Mouse (Mus musculus): ENCODE data around the gene Pomc. TPM values are rescaled to one million over a fixed set of nuclear protein-coding genes. Genes with fewer than 3 reads are reported as not detected.
A peak's percentile ranks its signal among the peaks of the same experiment; 100 is the strongest.
"Not testable (repeated sequence)": the region's sequence is repeated elsewhere in the genome, so short reads cannot be mapped to it uniquely, and the experiment has no call there.

Pomc gene
- polyA plus RNA-seq, 1 experiment from 2014 or later, result 1.1 TPM

- H3K36me3 ChIP-seq (ENCODE audit: insufficient read depth, low read length), result no peaks in the 10 kb centered on the region
- no peak overlapping the region for H3K4me2 ChIP-seq (replicated peaks; ENCODE audit: low read depth, low read length)
- H3K4me3 ChIP-seq (ENCODE audit: low read depth, low read length), result no peak overlapping the region
- TF ChIP-seq EP300 (IDR thresholded peaks at IDR 0.05) (no peak), CTCF (IDR thresholded peaks at IDR 0.05) (peak; percentile 52)
- H3K4me1 ChIP-seq (ENCODE audit: insufficient read depth, low read depth, low read length), result no peaks in the 10 kb centered on the region
- H3K27me3 ChIP-seq (replicated peaks; ENCODE audit: insufficient read depth, low read length), result no peaks in the 10 kb centered on the region
- 54% methylated on average over 3 of the region's 3 CpGs for WGBS
- no peaks in the 10 kb centered on the region for H3K9me3 ChIP-seq (ENCODE audit: low read length)
- ATAC-seq, result no peak
- no peak overlapping the region for H3K9ac ChIP-seq (replicated peaks; ENCODE audit: low read depth)
- H3K27ac ChIP-seq (ENCODE audit: low read length), result no peak overlapping the region
- DNase-seq (ENCODE audit: low spot score), result no peak
Observed at GRCm38 (mm10) chr12:3928841-3929240, 25.9 kb upstream of the Pomc start.

DNA sequence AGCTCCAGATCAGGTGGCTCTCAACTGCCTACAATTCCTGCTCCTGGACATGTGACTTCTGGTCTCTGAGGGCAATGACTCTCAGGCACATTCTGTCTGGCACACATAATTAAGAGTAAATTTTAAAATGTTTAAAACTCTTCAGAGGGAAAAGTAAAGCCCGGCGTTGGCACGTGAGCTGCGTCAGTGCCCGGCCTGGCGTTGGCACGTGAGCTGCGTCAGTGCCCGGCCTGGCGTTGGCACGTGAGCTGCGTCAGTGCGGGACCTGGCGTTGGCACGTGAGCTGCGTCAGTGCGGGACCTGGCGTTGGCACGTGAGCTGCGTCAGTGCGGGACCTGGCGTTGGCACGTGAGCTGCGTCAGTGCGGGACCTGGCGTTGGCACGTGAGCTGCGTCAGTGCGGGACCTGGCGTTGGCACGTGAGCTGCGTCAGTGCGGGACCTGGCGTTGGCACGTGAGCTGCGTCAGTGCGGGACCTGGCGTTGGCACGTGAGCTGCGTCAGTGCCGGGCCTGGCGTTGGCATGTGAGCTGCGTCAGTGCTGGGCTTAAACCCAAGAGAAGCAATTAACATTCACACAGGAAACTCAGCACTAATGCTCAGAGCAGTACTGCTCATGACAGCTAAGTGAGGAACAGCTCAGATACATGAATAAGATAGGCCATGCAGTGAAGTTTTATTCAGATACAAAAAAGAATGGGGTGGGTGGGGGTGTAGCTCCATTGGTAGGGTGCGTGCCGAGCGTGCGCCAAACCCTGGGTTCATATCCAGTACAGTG lies 24.5 kb upstream of the Pomc start:
- H3K36me3 ChIP-seq (ENCODE audit: insufficient read depth, low read length); ATAC-seq; H3K4me3 ChIP-seq (ENCODE audit: low read depth, low read length); H3K4me1 ChIP-seq (ENCODE audit: insufficient read depth, low read depth, low read length); H3K9me3 ChIP-seq (ENCODE audit: low read length); DNase-seq (ENCODE audit: low spot score); H3K27me3 ChIP-seq (replicated peaks; ENCODE audit: insufficient read depth, low read length); H3K9ac ChIP-seq (replicated peaks; ENCODE audit: low read depth); H3K27ac ChIP-seq (ENCODE audit: low read length); H3K4me2 ChIP-seq (replicated peaks; ENCODE audit: low read depth, low read length): not testable (repeated sequence)
- whole genome bisulfite sequencing, result 84% methylated on average over 33 of the region's 47 CpGs

DNA sequence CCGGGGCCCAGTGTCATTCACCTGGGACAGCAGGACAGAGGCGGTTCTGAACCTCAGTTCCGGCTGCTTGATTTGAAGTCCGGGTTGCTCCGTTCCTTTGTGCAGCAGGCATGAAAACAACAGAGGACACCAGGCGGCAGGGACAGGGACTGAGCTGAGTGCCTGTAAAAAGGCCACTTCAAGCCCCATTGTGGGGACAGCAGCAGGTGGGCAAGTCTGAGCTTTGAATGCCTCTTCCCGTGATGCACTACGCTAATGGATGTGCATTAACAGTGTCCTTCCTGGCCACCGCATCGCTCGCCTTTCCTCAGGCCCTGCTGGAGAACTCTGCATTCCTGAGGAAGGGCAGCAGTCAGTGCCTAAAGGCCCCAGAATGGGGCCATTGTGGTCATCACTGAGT lies 12.7 kb upstream of the Pomc start:
- Histone ChIP-seq H3K4me2 (replicated peaks; ENCODE audit: low read depth, low read length) (no peak overlapping the region), H3K36me3 (ENCODE audit: insufficient read depth, low read length) (no peaks in the 10 kb centered on the region), H3K9ac (replicated peaks; ENCODE audit: low read depth) (no peak overlapping the region), H3K4me3 (ENCODE audit: low read depth, low read length) (no peak overlapping the region), H3K27ac (ENCODE audit: low read length) (no peak overlapping the region), H3K4me1 (ENCODE audit: insufficient read depth, low read depth, low read length) (no peaks in the 10 kb centered on the region), H3K27me3 (replicated peaks; ENCODE audit: insufficient read depth, low read length) (no peaks in the 10 kb centered on the region), H3K9me3 (ENCODE audit: low read length) (no peaks in the 10 kb centered on the region)
- DNase-seq (ENCODE audit: low spot score) (no peak), ATAC-seq (no peak)
- TF ChIP-seq CTCF (IDR thresholded peaks at IDR 0.05) (no peak), EP300 (IDR thresholded peaks at IDR 0.05) (no peak)
- 43% methylated on average over 11 of the region's 11 CpGs for WGBS

DNA sequence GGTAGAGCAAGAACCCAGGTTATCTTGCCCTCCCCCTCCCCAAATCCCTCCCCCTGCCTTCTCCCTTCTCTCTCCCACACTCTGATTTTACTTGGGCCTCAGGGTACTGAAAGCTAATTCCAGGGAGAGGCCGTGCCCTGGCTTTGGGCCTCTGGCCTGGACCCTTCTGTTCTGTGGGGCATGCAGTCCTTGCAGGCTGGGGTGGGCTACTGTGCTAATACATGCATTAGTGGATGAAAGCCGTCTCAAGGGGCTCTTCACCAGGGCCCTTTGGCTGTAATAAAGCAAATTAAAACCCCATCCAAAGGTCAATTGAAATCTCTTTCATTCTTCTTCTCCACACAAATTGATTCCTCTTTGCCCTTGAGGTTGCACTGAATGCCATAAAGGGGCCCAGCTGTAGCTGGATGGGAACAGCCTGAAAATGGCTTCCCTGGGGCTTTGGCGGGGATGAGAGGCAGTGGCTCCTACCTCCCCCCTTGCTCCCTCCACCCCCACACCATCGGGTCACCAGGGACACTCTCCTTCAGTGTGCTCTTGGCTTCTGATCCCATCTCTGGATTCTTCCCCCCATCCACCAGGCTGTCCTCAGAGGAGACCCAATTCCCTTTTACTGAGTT lies 10.2 kb upstream of the Pomc start:
- Histone ChIP-seq H3K4me2 (replicated peaks; ENCODE audit: low read depth, low read length) (no peak overlapping the region), H3K4me3 (ENCODE audit: low read depth, low read length) (no peak overlapping the region), H3K36me3 (ENCODE audit: insufficient read depth, low read length) (no peaks in the 10 kb centered on the region), H3K4me1 (ENCODE audit: insufficient read depth, low read depth, low read length) (no peaks in the 10 kb centered on the region), H3K27me3 (replicated peaks; ENCODE audit: insufficient read depth, low read length) (no peaks in the 10 kb centered on the region), H3K27ac (ENCODE audit: low read length) (no peak overlapping the region), H3K9me3 (ENCODE audit: low read length) (no peaks in the 10 kb centered on the region), H3K9ac (replicated peaks; ENCODE audit: low read depth) (no peak overlapping the region)
- DNase-seq (ENCODE audit: low spot score) (no peak), ATAC-seq (no peak)
- TF ChIP-seq EP300 (IDR thresholded peaks at IDR 0.05) (no peak), CTCF (IDR thresholded peaks at IDR 0.05) (no peak)
- WGBS, result 56% methylated on average over 4 of the region's 4 CpGs

DNA sequence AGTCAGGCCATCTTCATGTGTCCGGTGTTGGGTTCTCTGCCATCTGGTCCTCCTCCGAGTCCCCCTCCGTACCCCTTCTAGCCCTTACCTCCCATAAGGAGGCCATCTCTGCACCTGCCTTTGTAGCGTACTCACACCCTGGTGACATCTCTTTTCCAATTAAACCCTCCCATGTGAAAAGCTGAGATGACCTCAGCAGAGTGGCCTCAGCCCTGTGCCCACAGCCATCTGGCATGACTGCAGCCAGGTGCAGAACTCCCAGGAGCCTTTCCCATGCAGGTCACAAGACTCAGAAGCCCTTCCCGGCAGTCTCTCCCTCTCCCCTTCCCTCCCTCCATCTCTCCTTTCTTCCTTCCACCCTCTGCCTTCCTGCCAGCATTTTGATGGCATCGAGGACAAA lies 7.2 kb upstream of the Pomc start:
- WGBS, result 57% methylated on average over 6 of the region's 6 CpGs
- TF ChIP-seq CTCF (IDR thresholded peaks at IDR 0.05), result no peak
- no peak for TF ChIP-seq EP300 (IDR thresholded peaks at IDR 0.05)
- Histone ChIP-seq H3K9me3 (ENCODE audit: low read length) (no peaks in the 10 kb centered on the region), H3K27ac (ENCODE audit: low read length) (no peak overlapping the region), H3K4me2 (replicated peaks; ENCODE audit: low read depth, low read length) (no peak overlapping the region), H3K4me3 (ENCODE audit: low read depth, low read length) (no peak overlapping the region), H3K36me3 (ENCODE audit: insufficient read depth, low read length) (no peaks in the 10 kb centered on the region), H3K9ac (replicated peaks; ENCODE audit: low read depth) (no peak overlapping the region), H3K4me1 (ENCODE audit: insufficient read depth, low read depth, low read length) (no peaks in the 10 kb centered on the region), H3K27me3 (replicated peaks; ENCODE audit: insufficient read depth, low read length) (no peaks in the 10 kb centered on the region)
- no peak for ATAC-seq
- DNase-seq (ENCODE audit: low spot score), result no peak

DNA sequence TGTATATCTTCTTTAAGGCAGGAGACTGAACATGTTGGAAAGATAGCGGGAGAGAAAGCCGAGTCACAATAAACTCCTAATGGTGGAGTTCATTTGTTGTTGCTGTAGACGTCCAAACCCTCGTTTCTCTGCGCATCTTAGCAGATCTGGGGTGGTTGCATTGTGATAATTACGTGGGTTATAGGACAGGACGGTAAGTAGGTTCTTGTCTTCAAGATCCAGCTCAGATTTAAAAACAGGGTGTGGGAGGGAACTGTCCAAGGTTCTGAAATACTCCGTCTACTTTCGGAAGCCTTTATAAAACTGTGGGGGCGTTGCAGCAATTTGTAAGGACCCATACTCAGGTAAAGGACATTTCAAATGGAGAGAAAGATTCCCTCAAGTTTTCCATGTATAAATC lies 620 bp downstream of the Pomc start:
- Histone ChIP-seq H3K27ac (ENCODE audit: low read length) (no peak overlapping the region), H3K4me1 (ENCODE audit: insufficient read depth, low read depth, low read length) (no peaks in the 10 kb centered on the region), H3K4me3 (ENCODE audit: low read depth, low read length) (no peak overlapping the region), H3K9me3 (ENCODE audit: low read length) (no peaks in the 10 kb centered on the region), H3K4me2 (replicated peaks; ENCODE audit: low read depth, low read length) (no peak overlapping the region), H3K27me3 (replicated peaks; ENCODE audit: insufficient read depth, low read length) (0 out of 2 replicates have a peak, but pooled peaks cover 6% of the 10 kb centered on the region), H3K36me3 (ENCODE audit: insufficient read depth, low read length) (no peaks in the 10 kb centered on the region), H3K9ac (replicated peaks; ENCODE audit: low read depth) (no peak overlapping the region)
- DNase-seq (ENCODE audit: low spot score) (peak; percentile 53), ATAC-seq (no peak)
- TF ChIP-seq EP300 (IDR thresholded peaks at IDR 0.05), result no peak
- no peak for TF ChIP-seq CTCF (IDR thresholded peaks at IDR 0.05)
- 28% methylated on average over 10 of the region's 10 CpGs for WGBS

All from lung, postnatal 0 days (tissue).